Mouse (Mus musculus): Measurements from ENCODE around the gene Cct5. TPM values are rescaled to one million over a fixed set of nuclear protein-coding genes. Genes with fewer than 3 reads are reported as not detected.
"Not testable (repeated sequence)": the region's sequence is repeated elsewhere in the genome, so short reads cannot be mapped to it uniquely, and the experiment has no call there.

Cct5 gene
- polyA plus RNA-seq, 1 experiment from 2014 or later: 543 TPM

DNA sequence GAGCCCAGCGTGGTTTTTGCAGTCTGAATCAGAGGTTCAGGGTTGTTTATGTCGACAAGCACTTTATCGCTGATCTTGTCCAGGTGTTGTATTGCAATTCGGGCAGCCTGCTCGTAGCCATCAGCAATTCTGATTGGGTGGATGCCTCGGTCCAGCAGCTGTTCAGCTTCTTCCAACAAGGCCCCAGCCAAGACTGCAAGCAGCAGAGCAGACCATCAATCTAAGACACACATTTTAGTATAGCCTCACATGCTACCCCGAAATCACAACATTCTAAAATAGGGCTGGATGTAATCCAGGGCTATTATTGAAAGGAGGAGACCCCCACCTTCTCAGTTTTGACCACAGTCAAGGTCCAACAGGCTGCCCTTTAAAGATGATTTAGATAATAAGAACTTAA, 6.0 kb downstream of the Cct5 start:
- H3K27me3 ChIP-seq: no peaks in the 10 kb centered on the region
- H3K4me1 ChIP-seq: peaks cover 25% of the 10 kb centered on the region
- no peak for ATAC-seq (replicated peaks)
- H3K9me3 ChIP-seq: no peaks in the 10 kb centered on the region
- no peak overlapping the region for H3K4me3 ChIP-seq
- no peak overlapping the region for H3K27ac ChIP-seq (replicated peaks)
- H3K4me2 ChIP-seq (replicated peaks): no peak overlapping the region
- H3K9ac ChIP-seq (replicated peaks): no peak overlapping the region
- 96% methylated on average over 7 of the region's 7 CpGs for WGBS
- H3K36me3 ChIP-seq: peaks cover 67% of the 10 kb centered on the region

DNA sequence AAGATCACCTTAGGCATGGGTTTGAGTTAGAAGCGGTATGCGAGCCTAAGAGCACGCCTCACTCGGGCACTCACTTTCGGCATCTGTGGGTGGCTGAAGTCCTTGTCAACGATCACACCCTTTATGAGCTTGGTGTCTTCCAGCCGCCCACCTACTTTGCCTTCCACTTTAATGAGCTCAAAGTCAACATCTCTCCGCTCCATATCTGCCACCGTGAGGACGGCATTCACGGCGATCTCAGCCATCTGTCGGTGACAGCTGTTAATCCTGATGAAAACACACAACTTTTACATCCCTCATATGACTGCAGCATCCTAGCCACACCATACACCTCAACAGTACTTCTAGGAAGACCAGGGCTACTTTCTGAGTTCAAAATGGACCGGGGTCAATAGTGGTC, 7.3 kb downstream of the Cct5 start:
- no peak overlapping the region for H3K4me3 ChIP-seq
- H3K36me3 ChIP-seq: peaks cover 81% of the 10 kb centered on the region
- H3K27me3 ChIP-seq: no peaks in the 10 kb centered on the region
- H3K27ac ChIP-seq (replicated peaks): no peak overlapping the region
- no peak overlapping the region for H3K9ac ChIP-seq (replicated peaks)
- ATAC-seq (replicated peaks): no peak
- WGBS: 92% methylated on average over 14 of the region's 14 CpGs
- H3K4me2 ChIP-seq (replicated peaks): no peak overlapping the region
- peaks cover 11% of the 10 kb centered on the region for H3K4me1 ChIP-seq
- H3K9me3 ChIP-seq: no peaks in the 10 kb centered on the region

DNA sequence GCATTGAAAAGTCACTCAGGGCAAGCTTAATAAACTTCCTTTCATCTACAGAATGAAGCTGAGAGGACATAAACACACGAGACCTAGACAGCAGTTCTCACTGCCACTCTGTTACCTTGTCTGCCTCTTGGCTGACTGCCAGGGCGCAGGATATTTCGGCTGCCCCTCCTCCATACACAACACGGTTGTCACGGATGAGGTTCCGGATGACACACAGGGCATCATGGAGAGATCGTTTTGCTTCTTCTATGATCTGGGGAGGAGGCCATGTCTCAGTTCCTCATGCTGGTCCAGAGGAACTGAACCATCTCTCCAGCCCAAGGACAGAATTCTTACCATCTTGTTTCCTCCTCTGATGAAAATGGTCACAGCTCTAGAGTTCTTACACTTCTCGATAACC, 9.1 kb downstream of the Cct5 start:
- peaks cover 4% of the 10 kb centered on the region; the same call in 1 of the 2 replicates for H3K4me1 ChIP-seq
- H3K9ac ChIP-seq (replicated peaks): no peak overlapping the region
- 88% methylated on average over 8 of the region's 8 CpGs for WGBS
- H3K4me3 ChIP-seq: no peak overlapping the region
- no peak for ATAC-seq (replicated peaks)
- H3K27me3 ChIP-seq: no peaks in the 10 kb centered on the region
- H3K4me2 ChIP-seq (replicated peaks): no peak overlapping the region
- H3K27ac ChIP-seq (replicated peaks): no peak overlapping the region
- H3K36me3 ChIP-seq: peaks cover 82% of the 10 kb centered on the region
- H3K9me3 ChIP-seq: no peaks in the 10 kb centered on the region

DNA sequence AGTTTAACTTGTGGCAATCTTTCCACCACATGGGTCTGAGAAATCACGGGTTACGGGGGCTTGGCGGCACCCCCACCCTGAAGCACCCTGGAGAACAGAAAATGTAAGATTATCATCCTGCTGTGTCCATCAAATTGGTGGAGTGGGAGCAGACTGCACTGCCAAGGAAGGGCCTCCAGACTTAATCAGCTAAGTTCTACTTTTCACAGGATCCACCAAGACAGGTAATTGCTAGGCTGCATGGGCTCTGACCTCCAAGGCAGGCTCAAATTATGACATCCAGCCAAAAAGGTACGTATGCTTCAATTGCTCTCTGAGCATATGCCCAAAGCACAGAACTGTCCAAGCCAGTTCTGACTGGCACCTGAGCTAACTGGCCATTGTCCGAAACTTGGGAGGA, 11.4 kb downstream of the Cct5 start:
- Histone ChIP-seq H3K27ac (replicated peaks) (no peak overlapping the region), H3K4me1 (no peaks in the 10 kb centered on the region), H3K4me2 (replicated peaks) (no peak overlapping the region), H3K36me3 (peaks cover 63% of the 10 kb centered on the region), H3K27me3 (no peaks in the 10 kb centered on the region), H3K9me3 (no peaks in the 10 kb centered on the region), H3K9ac (replicated peaks) (no peak overlapping the region), H3K4me3 (no peak overlapping the region)
- 95% methylated on average over 5 of the region's 5 CpGs for WGBS
- ATAC-seq (replicated peaks): no peak

DNA sequence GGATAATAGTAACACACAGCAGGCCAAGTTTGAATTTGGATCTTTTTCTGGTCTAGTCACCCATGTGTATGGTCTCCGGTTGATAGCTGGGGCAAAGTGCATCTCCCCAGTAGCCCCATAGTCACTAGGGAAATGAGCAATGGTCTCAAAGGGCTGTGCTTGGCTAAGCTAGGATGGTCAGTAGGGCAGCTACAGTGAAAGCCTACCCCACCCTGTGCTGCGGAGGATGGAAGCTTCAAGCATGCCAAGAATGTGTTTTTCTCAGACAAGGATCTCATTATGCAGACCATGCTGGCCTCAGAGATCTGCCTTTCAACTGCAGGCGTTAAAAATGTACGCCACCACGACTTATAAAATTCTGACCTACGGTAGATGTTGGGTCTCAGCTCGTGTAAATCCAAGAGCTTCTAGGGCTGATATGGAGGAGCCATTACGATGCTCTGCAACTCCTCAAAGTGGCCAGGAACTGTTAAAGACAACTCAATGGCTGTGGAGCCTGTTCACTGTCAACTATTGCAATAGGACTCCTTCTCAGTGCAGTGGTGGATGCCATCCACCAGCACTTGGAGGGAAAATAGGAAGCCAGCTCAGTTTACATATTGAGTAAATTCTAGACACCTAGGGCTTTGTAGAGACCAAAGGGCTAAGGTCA, 12.5 kb downstream of the Cct5 start:
- no peak overlapping the region for H3K4me3 ChIP-seq
- H3K9me3 ChIP-seq: no peaks in the 10 kb centered on the region
- ATAC-seq (replicated peaks): no peak
- H3K4me1 ChIP-seq: no peaks in the 10 kb centered on the region
- no peak overlapping the region for H3K4me2 ChIP-seq (replicated peaks)
- no peak overlapping the region for H3K27ac ChIP-seq (replicated peaks)
- peaks cover 53% of the 10 kb centered on the region for H3K36me3 ChIP-seq
- no peaks in the 10 kb centered on the region for H3K27me3 ChIP-seq
- H3K9ac ChIP-seq (replicated peaks): no peak overlapping the region
- WGBS: 70% methylated on average over 8 of the region's 8 CpGs

DNA sequence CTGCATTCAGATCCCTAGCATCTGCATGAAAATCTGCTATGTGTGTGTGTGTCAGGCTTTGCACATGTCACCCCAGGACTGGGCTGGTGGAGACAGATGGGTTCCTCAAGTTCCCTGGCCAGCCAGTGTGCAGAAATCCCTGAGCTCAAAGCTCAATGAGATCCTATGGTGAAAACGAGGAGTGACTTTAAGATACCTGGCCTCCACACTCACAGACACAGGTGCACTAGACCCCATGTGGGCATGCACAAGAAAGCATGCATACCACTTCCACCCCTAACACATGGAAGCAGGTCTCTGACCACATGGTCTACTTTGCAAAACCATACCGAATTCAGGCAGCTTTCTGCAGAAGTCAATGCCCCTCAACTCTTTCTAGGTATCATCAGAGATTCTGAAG, 13.8 kb downstream of the Cct5 start:
- Histone ChIP-seq H3K9me3 (no peaks in the 10 kb centered on the region), H3K4me1 (no peaks in the 10 kb centered on the region), H3K9ac (replicated peaks) (no peak overlapping the region), H3K27ac (replicated peaks) (no peak overlapping the region), H3K4me2 (replicated peaks) (no peak overlapping the region), H3K4me3 (no peak overlapping the region), H3K27me3 (no peaks in the 10 kb centered on the region), H3K36me3 (peaks cover 40% of the 10 kb centered on the region)
- no peak for ATAC-seq (replicated peaks)
- 77% methylated on average over 2 of the region's 2 CpGs for WGBS

DNA sequence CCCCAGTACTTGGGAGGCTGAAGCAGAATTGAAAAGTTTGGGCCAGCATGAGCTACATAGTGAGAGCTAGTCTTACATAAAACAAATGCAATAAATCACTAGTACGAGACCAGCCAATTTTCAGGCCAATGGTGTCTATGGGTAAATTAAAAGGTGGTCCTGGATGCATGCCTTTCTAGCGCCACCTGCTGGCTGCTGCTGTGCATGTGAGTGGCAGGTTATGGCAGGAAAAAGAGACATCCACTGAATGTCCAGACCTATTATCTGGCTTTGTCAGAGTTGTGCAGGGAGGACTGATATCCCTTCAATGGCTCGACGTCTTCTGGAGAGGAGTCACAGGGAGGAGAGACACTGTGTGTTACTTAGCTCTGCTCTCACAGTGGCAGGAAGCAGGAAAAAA, 15.1 kb downstream of the Cct5 start:
- no peak overlapping the region for H3K4me2 ChIP-seq (replicated peaks)
- peaks cover 27% of the 10 kb centered on the region for H3K36me3 ChIP-seq
- H3K9me3 ChIP-seq: no peaks in the 10 kb centered on the region
- no peak overlapping the region for H3K4me3 ChIP-seq
- H3K9ac ChIP-seq (replicated peaks): no peak overlapping the region
- 6% methylated on average over 4 of the region's 4 CpGs for WGBS
- no peak overlapping the region for H3K27ac ChIP-seq (replicated peaks)
- no peaks in the 10 kb centered on the region for H3K4me1 ChIP-seq
- H3K27me3 ChIP-seq: no peaks in the 10 kb centered on the region
- ATAC-seq (replicated peaks): peak; percentile 66

DNA sequence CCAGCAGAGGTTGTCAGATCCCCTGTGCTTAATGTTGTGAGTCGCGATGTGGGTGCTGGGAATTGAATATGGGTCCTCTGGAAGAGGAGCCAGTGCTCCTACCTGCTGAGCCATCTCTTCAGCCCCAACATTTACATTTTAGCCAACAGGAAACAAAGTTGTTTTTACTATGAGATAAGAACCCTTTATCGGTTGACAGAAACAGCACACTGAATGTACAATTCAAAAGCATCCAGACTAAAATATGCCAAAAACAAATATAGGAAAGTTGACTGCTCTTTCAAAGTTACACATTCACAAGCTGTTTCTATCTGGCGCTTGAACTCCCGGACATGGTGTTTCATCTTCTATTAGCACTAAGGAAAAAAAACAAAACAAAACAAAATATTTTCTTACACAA, 15.5 kb downstream of the Cct5 start:
- Histone ChIP-seq H3K27ac (replicated peaks) (no peak overlapping the region), H3K27me3 (no peaks in the 10 kb centered on the region), H3K4me3 (no peak overlapping the region), H3K4me2 (replicated peaks) (no peak overlapping the region), H3K9ac (replicated peaks) (no peak overlapping the region), H3K36me3 (peaks cover 23% of the 10 kb centered on the region), H3K9me3 (no peaks in the 10 kb centered on the region), H3K4me1 (no peaks in the 10 kb centered on the region)
- 94% methylated on average over 5 of the region's 5 CpGs for WGBS
- no peak for ATAC-seq (replicated peaks)

DNA sequence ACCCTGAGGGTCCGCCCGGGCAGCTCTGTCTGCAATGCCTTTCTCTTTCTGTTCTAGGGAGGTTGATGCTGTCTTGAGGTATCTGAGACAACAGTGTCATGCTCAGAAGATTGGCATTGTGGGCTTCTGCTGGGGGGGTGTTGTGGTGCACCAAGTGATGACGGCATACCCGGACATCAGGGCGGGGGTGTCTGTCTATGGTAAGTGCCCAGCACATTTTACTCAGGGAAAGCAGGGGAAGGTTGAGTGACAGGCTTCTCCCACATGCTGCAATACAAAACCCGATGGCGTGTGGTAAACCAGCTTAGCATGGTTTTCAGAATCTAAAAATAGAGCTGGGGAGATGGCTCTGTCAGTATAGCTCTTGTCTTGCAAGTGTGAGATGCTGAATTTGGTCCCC, 16.4 kb downstream of the Cct5 start:
- H3K4me1 ChIP-seq: no peaks in the 10 kb centered on the region
- no peak overlapping the region for H3K4me2 ChIP-seq (replicated peaks)
- H3K9ac ChIP-seq (replicated peaks): no peak overlapping the region
- no peaks in the 10 kb centered on the region for H3K27me3 ChIP-seq
- 90% methylated on average over 7 of the region's 7 CpGs for WGBS
- H3K4me3 ChIP-seq: no peak overlapping the region
- no peaks in the 10 kb centered on the region for H3K9me3 ChIP-seq
- peaks cover 14% of the 10 kb centered on the region for H3K36me3 ChIP-seq
- no peak for ATAC-seq (replicated peaks)
- H3K27ac ChIP-seq (replicated peaks): no peak overlapping the region

DNA sequence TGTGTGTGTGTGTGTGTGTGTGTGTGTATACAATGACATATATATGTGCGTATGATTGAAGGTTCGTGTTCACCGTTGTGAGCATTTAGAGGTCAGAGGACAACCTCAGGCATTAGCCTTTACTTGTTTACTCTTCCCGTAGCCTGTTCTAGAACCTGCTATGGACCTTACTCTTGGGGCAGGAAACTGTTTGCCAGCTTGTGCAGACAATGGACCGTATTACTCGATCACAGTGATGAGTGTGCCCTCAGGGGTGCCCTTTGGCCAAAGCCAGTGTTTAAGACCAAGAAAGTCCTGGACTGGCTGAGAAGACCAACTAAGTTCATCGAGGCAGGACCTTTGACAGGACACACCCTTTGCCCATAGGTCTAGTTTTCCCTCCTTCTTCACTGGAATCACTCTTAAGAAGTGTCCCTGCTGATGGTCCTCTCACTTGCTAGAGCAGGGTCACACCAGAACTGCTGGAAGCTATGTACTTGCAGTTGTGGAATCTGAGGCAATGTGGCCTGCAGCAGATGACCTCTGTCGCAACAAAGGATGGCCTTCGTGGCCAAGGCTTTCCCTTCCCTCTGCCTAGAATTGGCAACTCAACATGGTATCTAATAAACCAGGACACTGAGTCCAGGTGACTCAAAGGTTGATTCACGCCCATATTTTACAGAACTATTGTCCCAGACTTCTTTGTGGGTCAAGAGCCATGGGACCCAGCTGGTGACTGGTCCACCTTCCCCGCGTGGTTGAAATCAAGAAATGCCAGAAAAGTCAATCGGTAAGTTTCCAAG, 18.1 kb downstream of the Cct5 start:
- 91% methylated on average over 13 of the region's 13 CpGs for WGBS
- no peak overlapping the region for H3K4me3 ChIP-seq
- no peak overlapping the region for H3K27ac ChIP-seq (replicated peaks)
- H3K36me3 ChIP-seq: no peaks in the 10 kb centered on the region
- H3K9me3 ChIP-seq: no peaks in the 10 kb centered on the region
- H3K9ac ChIP-seq (replicated peaks): no peak overlapping the region
- no peak overlapping the region for H3K4me2 ChIP-seq (replicated peaks)
- no peaks in the 10 kb centered on the region for H3K4me1 ChIP-seq
- H3K27me3 ChIP-seq: no peaks in the 10 kb centered on the region
- no peak for ATAC-seq (replicated peaks)

DNA sequence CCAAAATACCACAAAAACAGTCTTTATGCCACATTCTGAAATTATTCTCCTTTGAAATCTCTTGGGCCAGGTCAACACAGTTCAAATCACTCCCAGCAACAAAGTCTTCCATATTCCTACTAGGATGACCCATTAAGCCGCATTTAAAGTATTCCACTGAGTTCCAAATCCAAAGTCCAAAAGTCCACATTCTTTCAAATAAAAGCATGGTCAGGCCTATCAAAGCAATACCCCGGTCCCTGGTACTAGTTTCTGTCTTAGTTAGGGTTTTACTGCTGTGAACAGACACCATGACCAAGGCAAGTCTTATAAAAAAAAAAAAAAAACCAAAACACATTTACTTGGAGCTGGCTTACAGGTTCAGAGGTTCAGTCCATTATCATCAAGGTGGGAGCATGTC, 20.5 kb downstream of the Cct5 start:
- 94% methylated on average over 2 of the region's 2 CpGs for WGBS

DNA sequence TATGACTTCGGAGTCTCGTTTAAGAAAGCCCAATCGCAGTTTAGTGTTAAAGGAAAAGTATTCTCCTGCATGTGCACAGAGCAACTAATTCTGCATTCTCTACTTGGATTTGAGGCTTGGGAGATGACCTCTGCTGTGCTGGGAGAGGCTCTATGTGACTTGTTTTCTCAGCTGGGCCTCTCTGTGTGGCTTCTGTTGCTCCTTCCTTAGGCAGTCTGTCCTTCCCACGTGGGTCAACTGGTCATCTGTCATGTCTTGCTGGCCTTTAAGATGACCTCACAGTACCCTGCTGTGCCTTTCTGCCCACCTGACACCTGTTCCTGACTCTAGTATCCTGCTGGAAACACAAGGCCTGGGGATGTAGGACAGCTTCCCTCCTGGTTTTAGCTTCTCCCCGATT, 25.5 kb downstream of the Cct5 start:
- no peak overlapping the region for H3K4me3 ChIP-seq
- H3K4me1 ChIP-seq: no peaks in the 10 kb centered on the region
- no peaks in the 10 kb centered on the region for H3K27me3 ChIP-seq
- H3K9ac ChIP-seq (replicated peaks): no peak overlapping the region
- no peaks in the 10 kb centered on the region for H3K9me3 ChIP-seq
- H3K27ac ChIP-seq (replicated peaks): no peak overlapping the region
- H3K4me2 ChIP-seq (replicated peaks): no peak overlapping the region
- WGBS: 84% methylated on average over 5 of the region's 5 CpGs
- no peaks in the 10 kb centered on the region for H3K36me3 ChIP-seq
- no peak for ATAC-seq (replicated peaks)

More for the DNA sequence above, 20.5 kb downstream of the Cct5 start:
- H3K9me3 ChIP-seq; H3K4me1 ChIP-seq; H3K9ac ChIP-seq (replicated peaks); H3K4me2 ChIP-seq (replicated peaks); H3K27me3 ChIP-seq; H3K36me3 ChIP-seq; ATAC-seq (replicated peaks); H3K4me3 ChIP-seq; H3K27ac ChIP-seq (replicated peaks): not testable (repeated sequence)

DNA sequence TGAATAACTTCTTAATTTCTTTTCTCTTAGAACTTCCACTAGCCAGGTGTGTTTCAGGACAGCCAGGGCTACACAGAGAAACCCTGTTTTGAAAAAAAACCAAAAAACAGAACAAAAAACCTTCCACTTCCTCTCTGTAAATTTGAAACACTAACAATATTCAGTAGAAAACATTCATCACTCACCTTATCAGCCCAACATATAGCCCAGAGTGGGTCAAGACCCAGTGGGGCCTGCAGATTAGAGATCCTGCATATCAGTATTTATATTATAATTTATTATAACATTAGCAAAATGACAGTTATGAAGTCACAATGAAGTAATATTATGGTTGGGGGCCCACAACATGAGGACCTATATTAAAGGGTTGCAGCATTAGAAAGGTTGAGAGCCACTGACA, 27.9 kb downstream of the Cct5 start:
- H3K36me3 ChIP-seq: no peaks in the 10 kb centered on the region
- H3K9ac ChIP-seq (replicated peaks): no peak overlapping the region
- H3K9me3 ChIP-seq: no peaks in the 10 kb centered on the region
- no peak for ATAC-seq (replicated peaks)
- H3K4me1 ChIP-seq: no peaks in the 10 kb centered on the region
- H3K27me3 ChIP-seq: no peaks in the 10 kb centered on the region
- no peak overlapping the region for H3K4me3 ChIP-seq
- H3K4me2 ChIP-seq (replicated peaks): no peak overlapping the region
- no peak overlapping the region for H3K27ac ChIP-seq (replicated peaks)
